In the genomic region with DNA sequence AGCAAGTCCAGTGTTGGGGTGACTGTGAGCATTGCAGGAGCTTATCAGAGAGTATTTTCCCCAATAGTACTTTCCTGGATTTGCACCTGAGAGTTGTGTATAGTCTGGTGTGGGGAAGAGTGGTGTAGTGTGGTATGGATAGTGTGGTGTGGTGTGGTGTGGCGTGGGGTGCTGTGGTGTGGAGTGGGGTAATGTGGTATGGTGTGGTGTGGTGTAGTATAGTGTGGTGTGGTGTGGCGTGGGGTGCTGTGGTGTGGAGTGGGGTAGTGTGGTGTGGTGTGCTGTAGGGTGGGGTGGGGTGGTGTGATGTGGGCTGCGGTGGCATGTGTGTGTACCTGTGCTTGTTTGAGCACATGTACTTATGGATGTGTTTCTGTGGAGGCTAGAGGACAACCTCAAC, we compare ENCODE assay signal across 32 mouse cellular contexts.
"Had no signal": no experiment of that assay in that cellular context is flagged by ENCODE, and none has a peak within 500 bp of the region (broad histone marks: within the 10 kb centered on the region; RNA-seq: fewer than 3 reads in every experiment).

No protein-coding gene starts in this region.

- H3K4me1 ChIP-seq: limb, embryonic 15.5 days; liver, embryonic 12.5 days; liver, embryonic 13.5 days; liver, embryonic 15.5 days; lung, embryonic 15.5 days; megakaryocyte, embryonic 14.5 days; midbrain, embryonic 10.5 days; midbrain, embryonic 12.5 days; midbrain, embryonic 13.5 days; midbrain, embryonic 15.5 days; neural tube, embryonic 12.5 days had no signal

- DNase-seq: left cerebral cortex, postnatal 4 days; liver; liver, embryonic 13.5 days; liver, postnatal 0 days; lung, adult 18-20 months; lung, adult 2 months; lung, embryonic 14.5 days; lung, postnatal 10 days; lung, postnatal 14 days; lung, postnatal 36 days; lung, postnatal 4 days; midbrain, embryonic 14.5 days had no signal

- H3K9ac ChIP-seq: limb, embryonic 12.5 days; limb, embryonic 13.5 days; limb, embryonic 15.5 days; liver, embryonic 12.5 days; liver, embryonic 13.5 days; liver, embryonic 14.5 days; liver, embryonic 15.5 days; liver, postnatal 0 days; lung, embryonic 14.5 days; lung, embryonic 15.5 days; midbrain, embryonic 12.5 days; midbrain, embryonic 13.5 days; midbrain, embryonic 15.5 days; neural tube, embryonic 12.5 days had no signal

- H3K27me3 ChIP-seq: limb, embryonic 12.5 days; limb, embryonic 13.5 days; limb, embryonic 15.5 days; liver, embryonic 12.5 days; liver, embryonic 13.5 days; liver, embryonic 15.5 days; megakaryocyte, embryonic 14.5 days; midbrain, embryonic 12.5 days; midbrain, embryonic 15.5 days; neural tube, embryonic 12.5 days had no signal

- H3K36me3 ChIP-seq: limb, embryonic 10.5 days; limb, embryonic 12.5 days; limb, embryonic 13.5 days; limb, embryonic 15.5 days; liver, embryonic 12.5 days; liver, embryonic 13.5 days; liver, embryonic 15.5 days; lung, embryonic 15.5 days; midbrain, embryonic 10.5 days; midbrain, embryonic 12.5 days; midbrain, embryonic 13.5 days; midbrain, embryonic 15.5 days; neural tube, embryonic 12.5 days had no signal

- H3K27ac ChIP-seq: limb, embryonic 10.5 days; limb, embryonic 12.5 days; limb, embryonic 13.5 days; limb, embryonic 15.5 days; liver, embryonic 12.5 days; liver, embryonic 13.5 days; liver, embryonic 14.5 days; liver, embryonic 15.5 days; lung, embryonic 15.5 days; macrophage; midbrain, embryonic 10.5 days; midbrain, embryonic 12.5 days; midbrain, embryonic 13.5 days; midbrain, embryonic 15.5 days; neural tube, embryonic 12.5 days had no signal

- H3K9me3 ChIP-seq: limb, embryonic 10.5 days; limb, embryonic 15.5 days; liver, embryonic 12.5 days; liver, embryonic 13.5 days; liver, embryonic 15.5 days; lung, embryonic 15.5 days; midbrain, embryonic 10.5 days; midbrain, embryonic 12.5 days; midbrain, embryonic 13.5 days; midbrain, embryonic 15.5 days; neural tube, embryonic 12.5 days had no signal

- H3K4me3 ChIP-seq: limb, embryonic 10.5 days; limb, embryonic 12.5 days; limb, embryonic 13.5 days; limb, embryonic 15.5 days; liver, embryonic 12.5 days; liver, embryonic 13.5 days; liver, embryonic 15.5 days; lung, embryonic 15.5 days; megakaryocyte, embryonic 14.5 days; midbrain, embryonic 10.5 days; midbrain, embryonic 12.5 days; midbrain, embryonic 13.5 days; midbrain, embryonic 15.5 days; myocyte; neural tube, embryonic 12.5 days had no signal

- ATAC-seq: liver, embryonic 12.5 days; liver, postnatal 0 days; lung, postnatal 0 days; midbrain, embryonic 13.5 days; midbrain, embryonic 15.5 days; midbrain, embryonic 16.5 days had no signal

- H3K4me2 ChIP-seq: limb, embryonic 12.5 days; limb, embryonic 13.5 days; limb, embryonic 15.5 days; liver, embryonic 11.5 days; liver, embryonic 12.5 days; liver, embryonic 13.5 days; liver, embryonic 15.5 days; lung, embryonic 14.5 days; lung, embryonic 15.5 days; midbrain, embryonic 11.5 days; midbrain, embryonic 12.5 days; midbrain, embryonic 13.5 days; midbrain, embryonic 15.5 days; neural tube, embryonic 12.5 days had no signal
